Mouse (Mus musculus) heart, embryonic 13.5 days (tissue): ENCODE results near the gene Ostc. TPM values are rescaled to one million over a fixed set of nuclear protein-coding genes. Genes with fewer than 3 reads are reported as not detected.

Experiments used
- ATAC-seq: fragments of 200-750 bp; cut with Nextera tagmentation; 2 replicates; pipeline ENCODE4 v1.8.0; 2017; ENCODE audit warnings: moderate TSS enrichment; ENCODE audit not compliant: insufficient number of reproducible peaks, low FRiP score, low TSS enrichment; ENCODE audit errors: extremely low read depth
- H3K27ac ChIP-seq: fragments of 300-500 bp; sonication (generic); replicated peaks from 2 replicates; pipeline ENCODE4 v1.5.1; 2015; ENCODE audit warnings: moderate library complexity, mild to moderate bottlenecking, inconsistent platforms
- H3K27me3 ChIP-seq: fragments of 300-500 bp; sonication (generic); replicated peaks from 2 replicates; pipeline ENCODE4 v1.6.1; 2015; ENCODE audit warnings: mild to moderate bottlenecking, inconsistent platforms
- H3K36me3 ChIP-seq: fragments of 300-500 bp; sonication (generic); 2 replicates; pipeline ENCODE4 v1.6.1; 2015; ENCODE audit warnings: mild to moderate bottlenecking, inconsistent platforms
- H3K4me1 ChIP-seq: fragments of 300-500 bp; sonication (generic); 2 replicates; pipeline ENCODE4 v1.6.1; 2015; ENCODE audit warnings: inconsistent platforms
- H3K4me2 ChIP-seq: fragments of 300-500 bp; sonication (generic); 2 replicates; pipeline ENCODE4 v1.6.1; 2015; ENCODE audit warnings: inconsistent platforms, mild to moderate bottlenecking, moderate library complexity
- H3K4me3 ChIP-seq: fragments of 300-500 bp; sonication (generic); 2 replicates; pipeline ENCODE4 v1.5.1; 2015; ENCODE audit warnings: moderate library complexity, mild to moderate bottlenecking, inconsistent platforms
- H3K9ac ChIP-seq: fragments of 300-500 bp; sonication (generic); 2 replicates; pipeline ENCODE4 v1.6.1; 2015; ENCODE audit warnings: inconsistent platforms, mild to moderate bottlenecking, moderate library complexity
- H3K9me3 ChIP-seq: fragments of 300-500 bp; sonication (generic); 2 replicates; pipeline ENCODE4 v1.6.1; 2016; ENCODE audit warnings: inconsistent platforms
- WGBS: fragments of 180-500 bp; shearing (Covaris S2); methylation state at CpG from one replicate; pipeline ENCODE4 v1.1.7; 2015; ENCODE audit warnings: mixed read lengths; 5-methylcytosine and 5-hydroxymethylcytosine counted together
- polyA plus RNA-seq: library from polyadenylated mRNA; unstranded; fragments of >200 nt; fragmentation: Nextera tagmentation; extraction: Ambion mirVana; gene quantifications from 2 replicates; pipeline ENCODE4 v1.2.1, GENCODE M21; 2015

The Ostc gene
- polyA plus RNA-seq, 1 experiment from 2014 or later = 242 TPM

DNA sequence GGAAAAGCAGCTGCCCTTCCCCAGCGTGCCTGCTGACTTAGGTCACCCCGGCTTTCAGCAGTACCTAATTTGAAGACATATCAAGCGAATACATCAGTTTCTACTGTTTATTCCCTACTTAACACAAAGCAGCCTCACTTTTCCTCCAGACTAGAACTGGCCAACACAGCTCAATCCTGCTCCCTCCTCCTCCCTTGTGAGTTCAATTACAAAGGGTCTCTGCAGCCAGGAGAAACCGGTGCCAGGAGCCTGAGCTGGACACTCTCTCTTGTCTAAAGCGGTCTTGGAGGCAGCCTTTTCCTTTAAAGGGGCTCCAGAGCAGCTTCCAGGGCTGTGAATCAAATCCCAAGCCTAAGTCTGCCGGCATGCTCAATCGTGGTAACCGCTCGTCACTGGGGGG lies 27.1 kb downstream of the Ostc start:
- no peak overlapping the region for H3K4me3 ChIP-seq
- no peak overlapping the region for H3K9ac ChIP-seq
- H3K27me3 ChIP-seq = peaks cover 3% of the 10 kb centered on the region; the same call in 1 of the 2 replicates
- ATAC-seq = no peak
- no peaks in the 10 kb centered on the region for H3K36me3 ChIP-seq
- H3K9me3 ChIP-seq = no peaks in the 10 kb centered on the region
- WGBS = 72% methylated on average over 9 of the region's 9 CpGs
- H3K4me2 ChIP-seq = no peak overlapping the region
- H3K27ac ChIP-seq = no peak overlapping the region
- no peaks in the 10 kb centered on the region for H3K4me1 ChIP-seq

- Histone ChIP-seq H3K9ac (no peak overlapping the region), H3K4me3 (no peak overlapping the region), H3K4me2 (no peak overlapping the region), H3K9me3 (no peaks in the 10 kb centered on the region), H3K4me1 (no peaks in the 10 kb centered on the region), H3K36me3 (no peaks in the 10 kb centered on the region), H3K27me3 (peaks cover 3% of the 10 kb centered on the region; the same call in 1 of the 2 replicates), H3K27ac (no peak overlapping the region)
- WGBS = 79% methylated on average over 2 of the region's 2 CpGs
- ATAC-seq = no peak
Observed at GRCm38 (mm10) chr3:130681226-130681625, 28.0 kb downstream of the Ostc start.

DNA sequence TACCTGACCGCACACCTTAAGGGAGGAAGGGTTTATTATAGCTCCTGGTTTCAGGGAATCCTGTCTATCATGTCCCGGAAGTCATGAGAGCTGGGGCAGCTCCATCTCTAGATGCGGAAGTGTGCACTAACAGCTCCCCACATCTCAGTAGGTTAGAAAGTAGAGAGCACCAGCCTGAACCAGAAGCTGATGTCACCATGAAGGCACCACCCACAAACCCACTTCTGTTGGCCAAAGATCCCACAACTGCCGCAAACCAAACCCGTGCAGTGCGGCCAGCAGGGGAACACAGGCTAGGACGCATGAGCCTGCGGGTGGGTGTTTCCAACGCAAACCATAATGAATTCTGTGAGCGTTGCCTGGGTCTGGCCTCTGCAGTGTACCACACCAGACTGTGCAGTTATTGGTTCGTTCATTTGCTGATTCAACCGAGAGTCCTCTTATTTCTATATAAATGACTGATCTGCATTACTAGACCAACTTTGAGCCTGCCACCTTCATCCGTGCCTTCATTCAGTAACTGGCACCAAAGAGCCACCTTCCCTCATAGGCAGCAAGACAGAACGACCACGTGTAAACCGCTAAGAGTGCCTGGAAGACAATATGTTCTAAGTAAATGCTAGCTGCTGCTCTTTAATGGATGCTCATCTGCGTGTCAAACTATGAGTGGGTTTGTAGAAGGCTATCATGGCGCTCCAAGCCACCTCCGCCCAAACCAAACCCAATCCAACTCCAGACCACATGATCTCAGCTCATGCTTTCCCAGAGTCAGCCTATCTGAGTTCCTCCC lies 31.4 kb downstream of the Ostc start:
- 0 out of 2 replicates have a peak, but pooled peaks cover 3% of the 10 kb centered on the region for H3K27me3 ChIP-seq
- ATAC-seq = no peak
- no peaks in the 10 kb centered on the region for H3K36me3 ChIP-seq
- H3K4me3 ChIP-seq = no peak overlapping the region
- WGBS = 90% methylated on average over 19 of the region's 19 CpGs
- no peaks in the 10 kb centered on the region for H3K4me1 ChIP-seq
- H3K4me2 ChIP-seq = no peak overlapping the region
- no peak overlapping the region for H3K27ac ChIP-seq
- H3K9ac ChIP-seq = no peak overlapping the region
- H3K9me3 ChIP-seq = no peaks in the 10 kb centered on the region

- no peak for ATAC-seq
Observed at GRCm38 (mm10) chr3:130671291-130671690, 38.0 kb downstream of the Ostc start.

DNA sequence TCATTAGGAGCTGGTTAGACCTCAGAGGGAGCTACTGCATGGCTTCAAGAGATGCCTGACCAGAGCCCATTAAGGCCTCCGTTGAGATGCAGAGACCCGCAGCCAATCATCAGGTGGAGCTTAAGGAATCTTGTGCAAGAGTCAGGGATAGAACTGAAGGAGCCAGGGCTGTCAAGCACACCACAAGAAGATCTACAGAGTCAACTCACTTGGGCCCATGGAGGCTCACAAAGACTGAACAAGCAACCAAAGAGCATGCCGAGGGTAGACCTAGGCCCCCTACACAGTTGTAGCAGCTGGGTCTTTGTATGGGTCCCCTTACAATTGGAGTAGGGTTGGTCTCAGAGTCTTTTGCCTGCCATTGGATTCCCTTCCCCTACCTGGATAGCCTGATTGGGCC lies 46.7 kb downstream of the Ostc start:
- Histone ChIP-seq H3K27ac (no peak overlapping the region), H3K9me3 (no peaks in the 10 kb centered on the region), H3K9ac (no peak overlapping the region), H3K4me3 (no peak overlapping the region), H3K4me1 (peaks cover 4% of the 10 kb centered on the region), H3K27me3 (no peaks in the 10 kb centered on the region), H3K4me2 (no peak overlapping the region), H3K36me3 (no peaks in the 10 kb centered on the region)
- no peak for ATAC-seq
- 95% methylated on average over 3 of the region's 3 CpGs for WGBS

More at GRCm38 (mm10) chr3:130671291-130671690, 38.0 kb downstream of the Ostc start:
- no peak overlapping the region for H3K27ac ChIP-seq
- H3K9ac ChIP-seq = no peak overlapping the region
- no peaks in the 10 kb centered on the region for H3K36me3 ChIP-seq
- H3K27me3 ChIP-seq = no peaks in the 10 kb centered on the region
- no peak overlapping the region for H3K4me3 ChIP-seq
- no peaks in the 10 kb centered on the region for H3K4me1 ChIP-seq
- no peaks in the 10 kb centered on the region for H3K9me3 ChIP-seq
- H3K4me2 ChIP-seq = no peak overlapping the region
- WGBS = 60% methylated on average over 14 of the region's 14 CpGs

GRCm38 (mm10) chr3:130660619-130661018 lies 48.6 kb downstream of the Ostc start:
- H3K9me3 ChIP-seq = no peaks in the 10 kb centered on the region

DNA sequence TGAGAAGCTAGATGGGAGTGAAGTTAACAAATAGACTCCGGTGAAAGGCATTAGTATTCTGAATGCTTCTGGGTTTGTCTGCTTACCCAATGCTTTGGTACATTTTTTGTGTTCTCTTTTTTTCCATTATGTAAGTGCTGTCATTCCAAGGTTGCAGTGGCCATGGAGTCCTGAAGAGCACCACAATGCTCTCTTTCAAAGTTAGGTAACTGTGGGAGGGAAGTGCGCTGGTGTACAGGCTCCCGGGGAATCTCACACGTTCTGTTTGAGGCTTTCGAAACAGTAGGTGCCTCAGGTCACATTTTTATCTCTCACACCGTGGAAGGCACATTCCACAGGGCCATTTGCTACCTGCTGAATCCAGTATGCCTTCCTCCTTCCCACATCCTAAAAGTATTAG lies 59.7 kb downstream of the Ostc start:
- Histone ChIP-seq H3K27me3 (no peaks in the 10 kb centered on the region), H3K27ac (no peak overlapping the region), H3K4me3 (no peak overlapping the region), H3K9me3 (no peaks in the 10 kb centered on the region), H3K4me2 (no peak overlapping the region), H3K9ac (no peak overlapping the region), H3K4me1 (no peaks in the 10 kb centered on the region), H3K36me3 (no peaks in the 10 kb centered on the region)
- 34% methylated on average over 6 of the region's 6 CpGs for WGBS
- ATAC-seq = no peak

More at GRCm38 (mm10) chr3:130660619-130661018, 48.6 kb downstream of the Ostc start:
- H3K27me3 ChIP-seq = no peaks in the 10 kb centered on the region
- no peak overlapping the region for H3K4me3 ChIP-seq
- no peaks in the 10 kb centered on the region for H3K36me3 ChIP-seq
- peaks cover 4% of the 10 kb centered on the region for H3K4me1 ChIP-seq
- no peak overlapping the region for H3K9ac ChIP-seq
- ATAC-seq = no peak
- H3K4me2 ChIP-seq = no peak overlapping the region
- no peak overlapping the region for H3K27ac ChIP-seq
- WGBS = 27% methylated on average over 6 of the region's 6 CpGs

GRCm38 (mm10) chr3:130646110-130646810 lies 63.0 kb downstream of the Ostc start:
- H3K4me2 ChIP-seq = no peak overlapping the region
- H3K27ac ChIP-seq = no peak overlapping the region
- ATAC-seq = no peak
- no peaks in the 10 kb centered on the region for H3K36me3 ChIP-seq
- H3K27me3 ChIP-seq = no peaks in the 10 kb centered on the region
- 73% methylated on average over 11 of the region's 11 CpGs for WGBS
- no peaks in the 10 kb centered on the region for H3K9me3 ChIP-seq
- no peak overlapping the region for H3K9ac ChIP-seq
- no peaks in the 10 kb centered on the region for H3K4me1 ChIP-seq
- no peak overlapping the region for H3K4me3 ChIP-seq

Other genes starting within 250 kb of the Ostc start
- gene Etnppl, start 92.0 kb downstream of the Ostc start, polyA plus RNA-seq = not detected in 2 replicates
- gene Rpl34, start 21.0 kb upstream of the Ostc start, polyA plus RNA-seq = 585 and 628 TPM in 2 replicates